16 mouse cellular contexts compared by ENCODE assay signal in the genomic region with DNA sequence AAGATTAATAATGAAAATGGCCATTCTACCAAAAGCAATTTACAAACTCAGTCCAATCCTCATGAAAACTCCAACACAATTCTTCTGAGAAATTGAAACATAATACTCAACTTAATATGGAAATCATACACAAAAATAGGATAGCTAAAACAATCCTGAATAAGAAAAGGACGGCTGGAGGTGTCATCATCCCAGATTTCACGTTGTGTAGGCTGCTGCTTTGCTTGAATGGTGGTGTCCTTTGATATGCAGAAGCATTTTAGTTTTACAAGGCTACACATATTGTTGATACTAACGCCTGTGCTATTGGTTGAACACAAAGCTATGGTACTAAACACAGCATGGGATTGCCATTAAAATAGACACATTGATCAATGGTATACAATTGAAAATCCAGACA.
"Had no signal": no experiment of that assay in that cellular context is flagged by ENCODE, and none has a peak within 500 bp of the region (broad histone marks: within the 10 kb centered on the region; RNA-seq: fewer than 3 reads in every experiment).

No protein-coding gene starts in this region.

- H3K27me3 ChIP-seq: neural tube, embryonic 13.5 days; neural tube, embryonic 15.5 days; stomach, embryonic 15.5 days had no signal

- H3K36me3 ChIP-seq: neural tube, embryonic 13.5 days; neural tube, embryonic 15.5 days; stomach, embryonic 15.5 days had no signal

- H3K4me2 ChIP-seq: neural tube, embryonic 13.5 days; neural tube, embryonic 15.5 days; stomach, embryonic 15.5 days had no signal

- H3K27ac ChIP-seq: neural tube, embryonic 13.5 days; neural tube, embryonic 15.5 days; stomach, embryonic 15.5 days; stomach, postnatal 0 days had no signal

- DNase-seq: retina, postnatal 1 day; right cerebral cortex, adult 18-20 months; right cerebral cortex, postnatal 14 days; right cerebral cortex, postnatal 25 days; right cerebral cortex, postnatal 4 days; spleen, adult 18-20 months; thymus, adult 18-20 months; thymus, adult 2 months; thymus, postnatal 14 days; thymus, postnatal 25 days; thymus, postnatal 36 days; thymus, postnatal 4 days had no signal

- H3K9me3 ChIP-seq: neural tube, embryonic 13.5 days; neural tube, embryonic 15.5 days; stomach, embryonic 15.5 days had no signal

- H3K9ac ChIP-seq: neural tube, embryonic 13.5 days; neural tube, embryonic 15.5 days; stomach, embryonic 15.5 days had no signal

- H3K4me3 ChIP-seq: neural tube, embryonic 13.5 days; neural tube, embryonic 15.5 days; stomach, embryonic 15.5 days had no signal
